Mouse (Mus musculus) adrenal gland, postnatal 36 days (tissue): ENCODE results near the gene Cxcl15. TPM values are rescaled to one million over a fixed set of nuclear protein-coding genes. Genes with fewer than 3 reads are reported as not detected.

Experiments
- DNase-seq, 2 experiments: peaks; one replicate each; pipeline ENCODE4 v3.0.0; 2021; ENCODE audit warnings: mixed read lengths in 1 of 2
- long read RNA-seq, 2 experiments: library from polyadenylated mRNA; stranded (forward); transcript quantifications; one replicate each; pipeline ENCODE4 v2.0.0; 2021; ENCODE audit warnings: borderline sequencing depth in 2 of 2
- total RNA-seq, 2 experiments: library from RNA; stranded (reverse); gene quantifications; 2 replicates each; pipeline ENCODE4 v1.2.3; 2021

The Cxcl15 gene
- total RNA-seq, result not detected
- long read RNA-seq, experiment 1, result 0 reads
- long read RNA-seq, experiment 2, result 0 reads

- no peak for DNase-seq
Measured at GRCm38 (mm10) chr5:90794195-90794625, at the start of gene Cxcl15. TSS of gene Cxcl15 (plus strand) at chr5:90794534.

GRCm38 (mm10) chr5:90753934-90754333 lies 40.4 kb upstream of the Cxcl15 start:
- no peak for DNase-seq

DNA sequence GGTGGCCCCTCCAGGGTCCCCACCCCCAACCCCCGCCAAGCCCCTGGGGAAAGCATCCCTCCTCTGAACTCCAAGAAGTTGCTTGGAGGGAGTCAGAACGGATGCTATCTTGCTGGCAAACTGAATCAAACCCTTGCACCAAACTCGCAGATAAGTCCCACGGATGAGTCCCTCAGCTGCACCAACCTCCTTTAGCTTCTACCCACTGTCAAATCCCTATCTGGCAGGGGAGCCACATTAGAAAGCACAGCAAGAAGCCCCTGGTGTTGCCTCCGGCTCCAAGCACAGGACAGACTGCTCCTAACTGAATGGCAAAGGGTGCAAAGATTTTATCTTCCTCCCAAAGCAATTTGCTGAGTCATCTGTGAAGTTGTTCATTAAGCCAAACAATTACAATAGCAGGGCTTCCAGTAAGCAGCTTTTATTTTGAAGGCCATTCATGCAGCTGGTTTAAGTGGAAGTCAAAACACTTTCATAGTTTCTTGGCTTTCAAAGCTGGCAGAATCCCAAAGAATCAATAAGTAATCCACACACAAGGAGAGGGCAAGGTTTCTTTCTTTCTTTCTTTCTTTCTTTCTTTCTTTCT lies 36.2 kb upstream of the Cxcl15 start:
- DNase-seq, result no peak

DNA sequence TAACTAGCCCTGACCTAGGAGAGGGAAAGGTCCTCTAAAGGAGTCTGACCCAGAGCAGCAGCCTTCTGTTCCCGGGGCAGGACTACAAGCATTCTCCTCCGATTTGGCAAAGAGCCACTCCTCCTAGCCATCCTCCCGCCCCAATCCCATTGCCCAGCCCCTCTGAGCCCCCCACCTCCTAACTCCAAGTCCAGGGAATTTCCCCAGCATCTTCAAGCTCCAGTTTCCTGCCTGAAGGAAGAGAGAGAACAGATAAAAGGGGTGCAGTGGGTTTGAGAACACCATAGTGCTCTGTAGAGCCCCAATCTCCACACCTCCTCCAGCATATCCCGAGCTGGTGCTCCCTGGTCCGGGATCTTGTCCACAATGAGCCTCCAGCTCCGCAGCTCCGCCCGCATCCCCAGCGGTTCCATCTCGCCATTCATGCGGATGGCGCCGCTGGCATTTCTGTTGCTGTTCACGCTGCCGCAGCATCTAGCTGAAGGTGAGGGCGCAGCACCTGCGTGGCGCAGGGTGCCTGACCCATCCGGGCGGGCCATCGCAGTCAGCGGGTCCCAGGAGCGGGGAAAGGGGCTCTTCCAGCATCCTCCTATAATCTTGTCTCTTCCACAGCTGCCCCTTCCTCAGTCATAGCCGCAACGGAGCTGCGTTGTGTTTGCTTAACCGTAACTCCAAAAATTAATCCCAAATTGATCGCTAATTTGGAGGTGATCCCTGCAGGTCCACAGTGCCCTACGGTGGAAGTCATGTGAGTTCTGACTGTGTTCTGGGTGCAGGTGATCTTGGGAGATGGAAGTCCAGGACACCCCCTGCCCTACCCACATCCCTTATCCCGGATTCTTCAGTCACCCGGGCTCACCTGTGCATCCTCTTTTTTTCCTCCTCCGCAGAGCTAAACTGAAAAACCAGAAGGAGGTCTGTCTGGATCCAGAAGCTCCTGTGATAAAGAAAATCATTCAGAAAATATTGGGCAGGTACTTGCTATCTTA lies 35.0 kb upstream of the Cxcl15 start, which contains the start of gene Cxcl5:
Gene Cxcl5 (plus strand): TSS at position 284 of the 989 bp plus-strand sequence.
- DNase-seq, result no peak

GRCm38 (mm10) chr5:90760303-90760702 lies 34.0 kb upstream of the Cxcl15 start:
- no peak for DNase-seq

- DNase-seq, result no peak
Measured at GRCm38 (mm10) chr5:90760844-90761243, 33.5 kb upstream of the Cxcl15 start.

DNA sequence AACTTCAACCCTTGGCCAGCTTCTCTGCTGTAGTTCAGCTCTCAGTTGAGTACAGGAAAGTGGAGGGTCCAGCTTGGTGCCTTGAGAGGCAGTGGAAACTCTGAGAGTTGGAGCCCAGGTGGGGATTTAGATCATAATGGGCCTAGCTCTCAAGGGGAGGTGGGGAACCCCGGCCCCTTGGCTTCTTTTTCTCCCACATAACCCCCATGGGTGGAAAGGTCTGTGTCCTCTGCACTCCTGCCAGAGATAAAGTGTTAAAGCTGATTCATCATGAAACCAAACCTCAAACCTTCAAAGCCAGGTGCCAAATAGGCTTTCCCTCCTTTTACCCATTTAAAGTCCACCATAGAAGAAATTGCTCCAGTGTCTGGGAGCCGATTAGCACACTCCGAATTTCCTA lies 32.5 kb upstream of the Cxcl15 start:
- no peak for DNase-seq

DNA sequence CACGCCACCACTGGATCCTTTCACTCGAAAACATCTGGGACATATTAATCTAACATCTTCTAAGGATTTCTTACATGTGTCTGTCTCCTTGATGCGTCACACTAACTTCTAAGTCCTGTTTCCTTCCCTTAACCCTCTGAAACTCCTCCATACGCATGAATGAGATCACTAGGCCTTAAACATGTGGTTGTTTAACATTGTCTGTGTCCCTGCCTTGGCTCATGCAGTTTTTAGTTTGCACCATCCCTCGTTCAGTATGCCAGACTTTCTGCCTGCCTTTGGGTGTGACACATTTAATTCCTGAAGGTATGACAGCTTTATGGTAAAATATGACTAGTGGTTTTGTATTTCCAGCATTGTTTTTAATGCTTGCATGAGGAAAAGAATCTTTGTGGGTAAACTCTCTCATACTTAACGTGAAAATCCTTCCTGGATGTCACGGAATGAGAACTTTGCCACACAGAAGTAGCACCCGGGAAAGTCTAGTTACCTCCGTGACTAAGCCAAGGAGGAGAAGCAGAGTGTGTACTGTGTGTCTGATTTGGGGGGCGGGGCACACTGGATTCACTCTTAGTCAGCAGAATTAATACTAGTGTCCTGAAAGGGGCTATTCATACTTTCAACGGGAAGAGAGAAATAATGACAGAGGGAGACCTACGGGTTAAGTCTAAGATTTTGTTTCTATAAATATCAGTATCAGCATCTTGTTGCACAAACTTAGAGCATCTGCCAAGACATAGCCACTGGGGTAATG lies 30.2 kb upstream of the Cxcl15 start:
- DNase-seq, result no peak

- no peak for DNase-seq
Measured at GRCm38 (mm10) chr5:90765821-90766606, 28.3 kb upstream of the Cxcl15 start.

DNA sequence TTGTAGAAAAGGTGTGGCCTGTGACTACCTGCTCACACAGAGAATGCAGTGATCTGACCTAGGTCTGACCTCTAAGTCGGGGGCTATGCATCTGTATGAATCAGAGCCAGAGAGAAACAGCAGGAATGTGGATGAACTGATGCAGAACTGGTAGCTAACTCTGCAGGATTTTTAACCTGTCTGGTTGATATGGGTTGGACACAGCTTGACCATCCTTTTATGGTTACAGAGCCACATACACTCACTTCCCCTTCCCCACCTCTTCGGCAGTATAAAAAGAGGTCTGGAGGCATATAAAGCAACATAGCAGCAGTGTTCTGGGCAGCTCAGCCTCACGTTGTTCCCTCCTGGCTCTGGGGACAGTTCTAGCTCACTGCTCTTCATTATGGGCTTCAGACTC lies 26.1 kb upstream of the Cxcl15 start, which contains the start of gene Ppbp:
Gene Ppbp (plus strand): TSS at position 301 of the 400 bp plus-strand sequence.
- DNase-seq, result no peak

DNA sequence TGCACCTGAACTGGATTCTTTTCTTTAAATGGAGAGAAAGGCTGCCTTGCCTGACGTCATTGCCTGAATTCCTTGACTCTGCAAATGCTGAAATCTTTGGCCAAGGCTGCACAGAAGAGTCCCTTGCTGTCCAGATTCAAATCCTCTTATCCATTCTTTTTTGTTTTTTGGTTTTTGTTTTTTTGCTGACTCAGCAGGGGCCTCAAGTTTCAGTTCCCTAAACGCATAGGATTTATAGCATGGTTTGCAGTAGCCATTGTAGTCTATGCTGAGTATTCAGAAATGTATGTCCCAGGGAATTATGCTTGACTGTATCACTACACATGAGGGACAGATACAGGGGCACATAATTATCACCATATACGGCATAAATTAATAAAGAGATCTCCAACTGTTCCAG lies 23.0 kb upstream of the Cxcl15 start:
- DNase-seq, result no peak

DNA sequence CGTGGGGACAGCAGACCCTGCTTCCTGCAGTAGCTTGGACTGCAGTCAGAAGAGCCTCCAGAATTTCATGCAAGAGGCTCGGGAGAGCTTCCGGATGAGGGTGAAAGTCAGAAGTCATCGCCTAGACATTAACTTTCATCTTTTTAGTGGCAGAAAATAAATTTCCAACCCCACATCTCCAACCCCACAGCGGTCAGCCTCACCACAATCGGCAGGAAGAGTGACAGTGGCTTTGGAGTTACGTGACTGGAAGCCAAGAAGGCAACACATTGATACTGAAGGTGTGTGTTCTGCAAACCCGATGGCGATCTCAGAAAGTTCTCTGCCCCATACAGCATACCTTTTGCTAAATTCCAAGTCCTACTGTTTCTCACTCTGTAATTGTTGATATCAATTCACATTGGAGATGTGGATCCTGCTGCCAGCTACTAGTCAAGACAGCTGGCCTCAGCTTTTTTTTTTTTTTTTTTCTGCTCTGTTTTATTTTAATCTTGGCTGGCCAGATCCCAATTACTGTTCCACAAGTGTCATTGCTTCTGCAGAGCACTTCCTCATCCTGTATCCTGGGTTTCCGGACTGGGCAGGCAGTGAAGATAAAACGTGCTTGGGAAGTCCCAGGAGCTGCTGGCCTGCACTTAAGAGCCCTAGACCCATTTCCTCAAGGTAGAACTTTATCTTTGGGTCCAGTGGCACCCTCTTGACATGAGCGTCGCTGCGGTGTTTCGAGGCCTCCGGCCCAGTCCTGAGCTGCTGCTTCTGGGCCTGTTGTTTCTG lies 22.3 kb upstream of the Cxcl15 start, which contains the start of gene Pf4:
Gene Pf4 (plus strand): TSS at position 556 of the 774 bp plus-strand sequence.
- peak; percentile 33 to 35 for DNase-seq

DNA sequence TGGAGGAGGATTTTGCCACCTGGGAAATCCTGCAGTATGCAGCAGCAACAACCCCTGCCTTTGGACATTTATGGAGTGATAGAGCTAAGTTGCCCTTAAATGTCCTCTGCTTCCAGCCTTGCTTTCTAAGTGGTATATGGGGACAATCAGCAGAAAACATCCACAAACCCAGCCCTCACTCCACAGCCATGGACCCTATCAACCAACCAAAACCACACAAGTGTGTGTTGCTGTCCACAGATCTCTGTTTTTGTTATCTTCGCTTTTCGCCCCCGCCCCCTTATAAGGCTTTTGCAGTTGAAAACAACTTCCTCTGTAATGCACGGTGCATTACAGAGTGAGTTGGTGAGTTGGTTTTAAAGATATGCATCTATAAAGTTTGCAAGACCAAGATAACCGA lies 18.8 kb upstream of the Cxcl15 start:
- DNase-seq, result no peak

- no peak for DNase-seq
Measured at GRCm38 (mm10) chr5:90777621-90778020, 16.7 kb upstream of the Cxcl15 start.

- no peak for DNase-seq
Measured at GRCm38 (mm10) chr5:90778856-90779255, 15.5 kb upstream of the Cxcl15 start.

GRCm38 (mm10) chr5:90783697-90784096 lies 10.6 kb upstream of the Cxcl15 start:
- no peak for DNase-seq

GRCm38 (mm10) chr5:90785659-90786588 lies 8.4 kb upstream of the Cxcl15 start, which contains the start of gene Cxcl3:
TSS of gene Cxcl3 (plus strand) at chr5:90786103.
- DNase-seq, result peak in 1 of 2 experiments; percentile 33

GRCm38 (mm10) chr5:90788114-90788513 lies 6.2 kb upstream of the Cxcl15 start:
- no peak for DNase-seq
